Mouse (Mus musculus) myocyte (in vitro differentiated cells): ENCODE data around the gene Pex5. TPM values are rescaled to one million over a fixed set of nuclear protein-coding genes. Genes with fewer than 3 reads are reported as not detected.
"Not testable (repeated sequence)": the region's sequence is repeated elsewhere in the genome, so short reads cannot be mapped to it uniquely, and the experiment has no call there.

Experiments used
- H3K27me3 ChIP-seq: one replicate; pipeline ENCODE4 v1.6.1; 2011; ENCODE audit not compliant: control insufficient read depth, insufficient read depth, insufficient read length
- H3K36me3 ChIP-seq: one replicate; pipeline ENCODE4 v1.6.1; 2011; ENCODE audit not compliant: control insufficient read depth, insufficient read depth
- H3K4me2 ChIP-seq: one replicate; pipeline ENCODE4 v1.6.1; 2011; ENCODE audit warnings: low read depth, control low read depth
- H3K4me3 ChIP-seq: one replicate; pipeline ENCODE4 v1.5.1; 2011; ENCODE audit warnings: mild to moderate bottlenecking, control low read depth, moderate library complexity
- H3K79me2 ChIP-seq: one replicate; pipeline ENCODE4 v1.6.1; 2011; ENCODE audit not compliant: control insufficient read depth, insufficient read depth
- H3ac ChIP-seq: one replicate; pipeline ENCODE4 v1.6.1; 2011; ENCODE audit not compliant: control insufficient read depth, insufficient read length
- CEBPB ChIP-seq: IDR thresholded peaks from 2 replicates; pipeline ENCODE4 v1.6.1; 2011; ENCODE audit warnings: mild to moderate bottlenecking, moderate library complexity; ENCODE audit not compliant: poor library complexity, insufficient read depth, severe bottlenecking
- E2F4 ChIP-seq: IDR thresholded peaks from one replicate; pipeline ENCODE4 v1.6.1; 2011; ENCODE audit warnings: mild to moderate bottlenecking, control low read depth, moderate library complexity; ENCODE audit not compliant: insufficient read depth
- MAX ChIP-seq: IDR thresholded peaks from one replicate; pipeline ENCODE4 v1.6.1; 2011; ENCODE audit warnings: low read depth, mild to moderate bottlenecking, control low read depth
- MYOD1 ChIP-seq, 3 experiments: IDR thresholded peaks; one replicate each; pipeline ENCODE4 v1.6.1; 2011; ENCODE audit warnings: control low read depth in 2 of 3, low read depth in 2 of 3, mild to moderate bottlenecking in 2 of 3, moderate library complexity in 1 of 3; ENCODE audit not compliant: insufficient read length in 2 of 3, control insufficient read depth in 1 of 3
- MYOG ChIP-seq, 3 experiments: IDR thresholded peaks; one replicate each; pipeline ENCODE4 v1.6.1; 2011; ENCODE audit warnings: control low read depth in 2 of 3, low read depth in 2 of 3, mild to moderate bottlenecking in 2 of 3; ENCODE audit not compliant: insufficient read length in 2 of 3, control insufficient read depth in 1 of 3, insufficient read depth in 1 of 3
- POLR2A ChIP-seq: IDR thresholded peaks from one replicate; pipeline ENCODE4 v1.6.1; 2011; ENCODE audit warnings: low read depth, mild to moderate bottlenecking, control low read depth, moderate library complexity; ENCODE audit not compliant: insufficient read length
- POLR2AphosphoS2 ChIP-seq: IDR thresholded peaks from one replicate; pipeline ENCODE4 v1.6.1; 2011; ENCODE audit warnings: low read depth, control low read depth; ENCODE audit not compliant: insufficient read length
- REST ChIP-seq: IDR thresholded peaks from one replicate; pipeline ENCODE4 v1.6.1; 2011; ENCODE audit warnings: mild to moderate bottlenecking, control low read depth, moderate library complexity; ENCODE audit not compliant: insufficient read depth, insufficient read length
- SRF ChIP-seq: IDR thresholded peaks from one replicate; pipeline ENCODE4 v1.6.1; 2011; ENCODE audit warnings: low read depth; ENCODE audit not compliant: control insufficient read depth, insufficient read length
- TCF12 ChIP-seq: IDR thresholded peaks from one replicate; pipeline ENCODE4 v1.6.1; 2011; ENCODE audit warnings: mild to moderate bottlenecking, control low read depth; ENCODE audit not compliant: poor library complexity, insufficient read depth, severe bottlenecking
- TCF3 ChIP-seq: IDR thresholded peaks from one replicate; pipeline ENCODE4 v1.6.1; 2011; ENCODE audit warnings: low read depth, control low read depth; ENCODE audit not compliant: insufficient read length
- USF1 ChIP-seq: IDR thresholded peaks from one replicate; pipeline ENCODE4 v1.6.1; 2011; ENCODE audit warnings: low read depth, mild to moderate bottlenecking, control low read depth, moderate library complexity
- polyA plus RNA-seq: library from polyadenylated mRNA; unstranded; fragments of >200 nt; fragmentation: generic; extraction: Trizol; gene quantifications from one replicate; pipeline ENCODE4 v1.2.1, GENCODE M21; 2012; ENCODE audit warnings: missing spikeins

The Pex5 gene
- polyA plus RNA-seq, 1 experiment: 33.4 TPM

DNA sequence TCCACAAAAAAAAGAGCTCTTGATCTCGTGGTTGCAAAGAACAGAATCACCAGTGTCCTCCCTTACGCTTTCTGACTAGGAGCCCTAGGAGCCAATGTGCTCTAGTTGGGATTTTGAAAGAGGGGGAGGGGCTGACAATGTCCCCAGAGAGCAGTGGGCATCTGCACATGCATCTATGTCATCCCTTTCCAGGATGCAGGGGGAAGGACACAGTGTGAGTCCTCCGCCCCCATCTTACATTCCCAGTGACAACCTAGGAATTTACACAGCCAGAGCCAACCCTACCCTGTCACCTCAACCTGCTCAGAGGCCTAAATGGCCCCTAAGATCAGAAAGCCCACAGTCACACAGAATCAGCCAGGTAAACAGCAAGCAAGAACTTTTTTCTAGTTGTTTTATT, 15.5 kb upstream of the Pex5 start:
- TF ChIP-seq TCF12: no peak
- no peak overlapping the region for H3K4me3 ChIP-seq
- no peak overlapping the region for H3ac ChIP-seq
- H3K36me3 ChIP-seq: no peaks in the 10 kb centered on the region
- H3K4me2 ChIP-seq: no peak overlapping the region
- no peaks in the 10 kb centered on the region for H3K79me2 ChIP-seq
- H3K27me3 ChIP-seq: peaks cover 4% of the 10 kb centered on the region

DNA sequence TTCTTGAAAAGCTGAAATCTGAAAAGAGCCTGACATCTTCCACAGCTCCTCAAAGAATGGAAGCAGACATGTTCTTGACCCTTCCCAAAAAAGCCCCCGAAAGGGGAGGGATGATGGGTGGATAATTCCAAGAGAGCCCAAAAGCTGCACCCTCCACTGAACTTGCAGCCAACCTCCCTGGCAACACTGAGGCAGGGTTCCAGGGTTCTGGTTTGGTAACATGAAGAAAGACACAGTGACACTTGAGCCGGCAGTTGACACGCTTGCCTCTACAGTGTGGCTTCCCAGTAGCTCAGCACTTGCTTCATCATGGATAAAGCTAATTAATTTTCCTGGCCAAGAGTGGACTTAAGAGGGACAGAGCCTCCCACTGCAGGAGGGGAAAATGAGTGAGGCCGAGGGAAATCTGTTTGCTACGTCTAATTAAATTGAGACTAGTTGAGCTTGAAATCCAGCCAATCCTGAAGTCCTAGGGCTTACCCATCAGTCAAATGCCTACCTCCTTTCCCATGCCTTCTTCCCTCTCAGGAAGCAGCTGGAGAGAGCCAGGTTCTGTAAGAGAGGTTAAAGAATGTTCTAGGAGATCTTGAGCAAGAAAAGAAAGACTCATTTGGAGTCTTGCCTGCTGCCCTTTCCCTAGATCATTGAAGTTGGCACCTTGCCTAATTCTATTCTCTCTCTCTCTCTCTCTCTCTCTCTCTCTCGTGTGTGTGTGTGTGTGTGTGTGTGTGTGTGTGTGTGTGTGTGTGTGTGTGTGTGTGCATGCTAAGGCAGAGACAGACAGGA, 13.1 kb upstream of the Pex5 start:
- peaks cover 3% of the 10 kb centered on the region for H3K27me3 ChIP-seq
- no peaks in the 10 kb centered on the region for H3K36me3 ChIP-seq
- no peak overlapping the region for H3K4me2 ChIP-seq
- H3K79me2 ChIP-seq: no peaks in the 10 kb centered on the region
- no peak overlapping the region for H3K4me3 ChIP-seq
- TF ChIP-seq REST: no peak
- no peak for TF ChIP-seq MYOD1 (IDR thresholded peaks at IDR 0.05; ENCODE audit: control insufficient read depth in 1 of 3, insufficient read length in 2 of 3, low read depth in 2 of 3)
- no peak for TF ChIP-seq SRF
- no peak for TF ChIP-seq MAX
- no peak for TF ChIP-seq TCF12
- TF ChIP-seq CEBPB: no peak
- no peak for TF ChIP-seq USF1
- no peak for TF ChIP-seq MYOG (IDR thresholded peaks at IDR 0.05; ENCODE audit: control insufficient read depth in 1 of 3, insufficient read depth in 1 of 3, insufficient read length in 2 of 3, low read depth in 2 of 3)
- TF ChIP-seq POLR2AphosphoS2: no peak
- no peak for TF ChIP-seq TCF3
- no peak for TF ChIP-seq POLR2A
- no peak overlapping the region for H3ac ChIP-seq

- no peak overlapping the region for H3ac ChIP-seq
- H3K36me3 ChIP-seq: no peaks in the 10 kb centered on the region
- no peaks in the 10 kb centered on the region for H3K27me3 ChIP-seq
- H3K4me2 ChIP-seq: no peak overlapping the region
- H3K4me3 ChIP-seq: no peak overlapping the region
- TF ChIP-seq CEBPB (no peak), TCF3 (no peak), MYOD1 (IDR thresholded peaks at IDR 0.05; ENCODE audit: control insufficient read depth in 1 of 3, insufficient read length in 2 of 3, low read depth in 2 of 3) (no peak), REST (no peak), MAX (no peak), POLR2A (no peak), SRF (no peak), USF1 (no peak), POLR2AphosphoS2 (no peak), MYOG (IDR thresholded peaks at IDR 0.05; ENCODE audit: control insufficient read depth in 1 of 3, insufficient read depth in 1 of 3, insufficient read length in 2 of 3, low read depth in 2 of 3) (no peak)
- no peaks in the 10 kb centered on the region for H3K79me2 ChIP-seq
Measured at GRCm38 (mm10) chr6:124427289-124427688, 12.4 kb upstream of the Pex5 start.

DNA sequence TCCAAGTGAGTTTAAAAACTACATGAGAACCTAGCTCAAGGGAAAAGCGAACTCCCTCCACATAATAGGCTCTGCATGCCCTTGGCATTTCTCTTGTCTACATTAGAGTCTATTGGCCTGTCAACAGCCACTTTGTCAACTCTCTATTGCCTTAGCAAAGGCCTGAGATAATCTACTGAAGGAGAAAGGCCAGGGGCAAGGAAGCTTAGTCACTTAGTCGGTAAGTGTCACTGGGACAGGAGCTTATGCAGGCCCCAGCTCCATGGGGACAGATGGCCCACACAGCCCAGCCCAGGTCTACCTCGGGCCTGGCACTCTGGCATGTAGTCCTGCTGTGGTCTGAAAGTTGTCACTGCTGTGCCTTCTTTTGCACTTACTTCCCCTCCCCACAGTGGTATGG, 11.7 kb upstream of the Pex5 start:
- Histone ChIP-seq H3K4me2 (no peak overlapping the region), H3K79me2 (no peaks in the 10 kb centered on the region), H3K4me3 (no peak overlapping the region), H3ac (no peak overlapping the region), H3K27me3 (no peaks in the 10 kb centered on the region), H3K36me3 (no peaks in the 10 kb centered on the region)
- no peak for TF ChIP-seq POLR2A
- TF ChIP-seq SRF: no peak
- TF ChIP-seq MYOG (IDR thresholded peaks at IDR 0.05; ENCODE audit: control insufficient read depth in 1 of 3, insufficient read depth in 1 of 3, insufficient read length in 2 of 3, low read depth in 2 of 3): no peak
- no peak for TF ChIP-seq USF1
- TF ChIP-seq TCF3: no peak
- TF ChIP-seq E2F4: no peak
- TF ChIP-seq CEBPB: no peak
- TF ChIP-seq MYOD1 (IDR thresholded peaks at IDR 0.05; ENCODE audit: control insufficient read depth in 1 of 3, insufficient read length in 2 of 3, low read depth in 2 of 3): no peak
- no peak for TF ChIP-seq POLR2AphosphoS2
- TF ChIP-seq TCF12: no peak
- TF ChIP-seq REST: no peak
- TF ChIP-seq MAX: no peak

DNA sequence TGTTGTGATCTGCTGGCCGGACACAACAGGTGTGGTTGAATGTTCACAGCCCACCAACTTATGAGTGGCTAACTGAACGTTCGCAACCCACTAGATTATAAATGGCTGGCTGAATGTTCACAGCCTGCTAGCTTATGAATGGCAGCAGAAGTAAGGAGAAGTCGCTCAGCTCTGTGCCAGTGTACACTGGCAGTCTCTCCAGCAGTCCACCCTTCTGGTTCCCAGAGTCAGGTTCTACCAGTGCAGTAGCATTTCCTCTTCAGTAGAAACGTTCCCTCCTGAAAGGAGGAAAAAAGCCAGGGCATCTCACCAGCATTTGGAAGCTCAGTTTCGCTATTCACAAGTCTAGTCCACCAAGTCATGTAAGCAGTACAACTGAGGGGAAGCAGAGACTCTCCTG, 10.7 kb upstream of the Pex5 start:
- no peak overlapping the region for H3K4me3 ChIP-seq
- no peaks in the 10 kb centered on the region for H3K27me3 ChIP-seq
- H3K36me3 ChIP-seq: no peaks in the 10 kb centered on the region
- no peak overlapping the region for H3K4me2 ChIP-seq
- H3K79me2 ChIP-seq: no peaks in the 10 kb centered on the region
- TF ChIP-seq USF1: no peak
- TF ChIP-seq MAX: no peak
- TF ChIP-seq REST: no peak
- no peak for TF ChIP-seq POLR2A
- no peak for TF ChIP-seq SRF
- no peak for TF ChIP-seq TCF3
- TF ChIP-seq TCF12: no peak
- TF ChIP-seq POLR2AphosphoS2: no peak
- no peak for TF ChIP-seq MYOD1 (IDR thresholded peaks at IDR 0.05; ENCODE audit: control insufficient read depth in 1 of 3, insufficient read length in 2 of 3, low read depth in 2 of 3)
- TF ChIP-seq MYOG (IDR thresholded peaks at IDR 0.05; ENCODE audit: control insufficient read depth in 1 of 3, insufficient read depth in 1 of 3, insufficient read length in 2 of 3, low read depth in 2 of 3): no peak
- H3ac ChIP-seq: no peak overlapping the region

DNA sequence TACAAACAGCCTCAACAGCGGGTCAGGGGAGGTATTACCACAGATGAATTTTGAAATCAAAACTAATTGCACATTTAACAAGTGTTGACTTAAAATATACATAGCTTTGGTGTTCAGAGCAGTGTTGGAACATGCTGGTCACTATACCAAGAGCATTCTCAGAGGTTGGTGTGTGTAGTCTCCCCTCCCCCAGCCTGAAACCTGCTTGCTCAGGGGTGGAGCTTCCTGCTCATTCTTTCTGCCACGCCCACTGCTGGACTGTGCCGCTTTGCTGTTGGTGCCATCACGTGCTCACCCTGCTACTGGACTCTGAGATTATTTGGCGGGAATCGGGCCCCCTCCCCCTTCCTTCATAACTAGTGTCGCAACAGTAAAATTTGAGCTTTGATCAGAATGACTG, 10.2 kb upstream of the Pex5 start:
- not testable (repeated sequence) for H3K36me3 ChIP-seq, H3K4me2 ChIP-seq, H3ac ChIP-seq, H3K4me3 ChIP-seq, H3K27me3 ChIP-seq, H3K79me2 ChIP-seq
